Mouse (Mus musculus): ENCODE results near the gene Cyp2b10.
"Not testable (repeated sequence)": the region's sequence is repeated elsewhere in the genome, so short reads cannot be mapped to it uniquely, and the experiment has no call there.

Cyp2b10 gene

DNA sequence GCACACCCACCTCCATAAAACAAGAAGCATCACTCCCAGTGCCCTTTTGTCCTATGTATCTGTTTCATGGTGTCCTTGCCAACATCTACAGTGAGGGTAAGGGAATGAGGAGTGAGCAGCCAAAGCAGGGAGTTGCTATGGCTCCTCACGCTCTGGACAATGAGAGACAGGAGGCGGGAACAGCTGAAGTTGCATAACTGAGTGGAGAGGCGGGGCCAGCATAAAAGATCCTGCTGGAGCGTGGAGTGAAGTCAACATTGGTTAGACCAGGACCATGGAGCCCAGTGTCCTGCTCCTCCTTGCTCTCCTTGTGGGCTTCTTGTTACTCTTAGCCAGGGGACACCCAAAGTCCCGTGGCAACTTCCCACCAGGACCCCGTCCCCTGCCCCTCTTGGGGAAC lies at the start of gene Cyp2b10:
Gene Cyp2b10, plus strand, starts transcription at position 210 of the 400 bp plus-strand sequence.
- DNase-seq (ENCODE audit: low spot score): no peak

DNA sequence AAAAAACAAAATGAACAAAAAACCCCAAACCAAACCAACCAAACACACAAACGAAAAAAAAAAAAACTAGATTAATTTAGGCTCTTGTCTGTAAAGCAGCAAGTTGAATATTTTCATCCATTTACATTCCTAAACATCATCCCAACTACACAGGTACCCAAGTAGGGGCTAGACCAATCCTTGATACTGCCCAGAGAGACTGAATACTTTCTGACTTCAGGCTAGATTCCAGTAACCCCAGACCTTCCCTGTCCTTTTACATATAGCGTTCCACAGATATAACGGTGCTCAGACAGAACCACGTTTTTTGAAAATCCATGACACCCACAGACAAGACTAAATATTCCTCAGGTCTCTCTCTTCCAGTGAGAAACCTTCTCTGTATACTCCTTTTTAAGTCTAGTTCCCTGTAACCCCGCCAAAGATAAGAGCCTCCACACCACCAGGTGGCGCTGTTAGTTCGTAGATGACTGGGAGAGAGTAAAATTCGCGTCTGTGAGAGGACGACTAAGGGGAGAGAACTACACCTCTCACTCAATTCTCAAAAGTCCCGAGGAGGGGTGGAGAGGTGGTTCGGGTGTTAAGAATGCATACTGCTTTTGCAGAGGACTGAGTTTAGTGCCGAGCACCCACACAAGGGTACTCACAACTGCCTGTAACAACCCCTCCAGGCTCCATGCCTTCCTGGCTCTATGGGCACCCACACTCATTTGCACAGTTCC lies 49.5 kb upstream of the Cyp2b10 start:
- DNase-seq (ENCODE audit: low spot score): peak; percentile 86

- DNase-seq (ENCODE audit: low spot score): no peak
These were observed 49.0 kb upstream of the Cyp2b10 start for GRCm38 (mm10) chr7:25848444-25848812.

GRCm38 (mm10) chr7:25855082-25855481 lies 42.3 kb upstream of the Cyp2b10 start:
- peak; percentile 74 for DNase-seq (ENCODE audit: low spot score)

- peak; percentile 49 for DNase-seq (ENCODE audit: low spot score)
These were observed 37.2 kb upstream of the Cyp2b10 start for GRCm38 (mm10) chr7:25859962-25860870.

DNA sequence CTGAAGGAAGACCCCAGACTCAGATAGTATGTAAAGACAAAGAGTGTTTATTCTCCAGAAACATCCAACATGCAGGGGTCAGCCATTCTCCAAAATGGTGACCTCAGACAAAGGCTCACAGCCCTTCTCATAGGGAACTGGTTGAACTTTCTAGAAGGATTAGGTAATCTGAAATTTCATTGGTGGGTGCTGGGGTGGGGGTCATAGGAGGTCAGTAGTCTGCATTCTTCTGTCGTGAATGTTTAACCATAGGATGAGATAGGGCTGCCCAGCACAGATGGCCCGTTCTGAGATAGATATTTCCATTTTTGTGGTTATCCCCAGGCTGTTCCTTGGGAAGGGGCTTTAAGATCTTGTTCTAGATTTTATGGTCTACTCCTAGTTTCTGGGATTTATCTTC lies 35.1 kb upstream of the Cyp2b10 start:
- DNase-seq (ENCODE audit: low spot score): no peak

GRCm38 (mm10) chr7:25863756-25864155 lies 33.7 kb upstream of the Cyp2b10 start:
- no peak for DNase-seq (ENCODE audit: low spot score)

DNA sequence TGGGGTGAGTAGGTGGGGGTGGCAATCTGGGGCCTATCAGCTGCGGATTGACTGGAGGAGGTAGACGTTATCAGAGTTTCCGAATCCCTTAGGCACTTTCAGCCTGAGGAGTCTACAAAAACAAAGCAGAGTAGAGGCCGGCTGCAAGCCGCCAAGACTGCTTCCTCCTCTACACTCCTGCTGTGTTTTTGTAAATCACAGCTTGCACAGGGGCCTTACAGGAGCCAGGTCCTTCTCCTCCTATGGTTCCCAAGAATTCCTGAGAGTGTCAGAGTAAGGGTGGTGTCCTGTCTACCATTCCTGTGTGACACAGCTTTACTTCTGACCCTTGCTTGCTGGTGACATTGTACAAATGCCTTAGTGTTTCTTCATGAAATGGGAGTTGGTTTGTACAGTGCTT lies 32.6 kb upstream of the Cyp2b10 start:
- DNase-seq (ENCODE audit: low spot score): no peak

DNA sequence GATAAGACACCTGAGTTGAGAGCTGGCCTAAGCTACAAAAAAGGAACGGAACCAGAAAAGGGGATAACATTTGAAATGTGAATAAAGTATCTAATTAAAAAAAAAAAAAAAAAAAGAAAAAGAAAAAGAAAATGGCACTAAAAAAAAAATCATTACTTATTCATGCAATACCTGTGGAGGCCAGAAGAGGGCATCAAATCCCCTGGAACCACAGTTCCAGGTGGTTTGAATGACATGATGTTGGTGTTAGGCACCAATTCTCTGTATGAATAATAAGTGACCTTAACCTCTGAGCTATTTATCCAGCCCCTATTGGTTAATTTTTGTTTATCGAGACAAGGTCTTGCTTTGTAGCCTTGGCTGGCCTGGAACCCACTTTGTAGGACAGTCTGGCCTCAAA lies 27.6 kb upstream of the Cyp2b10 start:
- DNase-seq (ENCODE audit: low spot score): no peak

DNA sequence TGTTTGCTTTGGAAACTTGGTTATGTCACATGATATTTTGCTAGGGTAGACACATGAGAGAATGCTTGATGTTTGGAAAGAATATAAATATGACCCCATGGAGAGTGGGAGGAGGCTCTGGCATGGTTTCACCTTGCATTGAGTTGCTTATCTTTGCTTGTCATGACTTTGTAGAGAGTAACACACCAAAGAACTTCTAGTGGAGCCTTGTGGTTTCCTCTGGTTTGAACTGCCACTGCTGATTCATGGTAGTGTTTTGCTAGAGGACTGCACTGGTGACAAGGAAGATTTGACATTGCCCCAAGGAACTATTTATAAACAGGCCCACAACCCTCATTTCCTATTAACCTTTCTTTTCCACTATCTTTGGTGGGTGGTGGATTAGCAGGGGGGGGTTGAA lies 24.8 kb upstream of the Cyp2b10 start:
- no peak for DNase-seq (ENCODE audit: low spot score)

DNA sequence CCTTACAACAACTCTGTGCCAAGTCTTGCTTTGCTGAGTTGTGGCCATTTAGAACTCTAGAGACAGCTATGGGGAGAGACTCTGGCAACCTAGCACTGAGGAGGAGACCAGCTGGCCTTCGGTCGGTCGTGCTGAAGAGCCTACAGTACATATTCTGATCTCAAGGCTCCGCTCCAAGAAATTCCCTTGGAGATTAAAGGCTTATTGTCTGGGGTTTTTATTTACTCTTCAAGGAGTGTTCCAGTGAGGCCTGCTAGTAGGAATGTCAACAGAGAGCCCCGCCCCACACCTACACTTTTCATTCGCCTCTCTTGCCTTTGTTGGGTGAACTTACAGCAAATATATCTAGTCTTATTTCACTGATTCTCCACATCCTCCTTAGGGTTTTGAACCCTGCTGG lies 18.7 kb upstream of the Cyp2b10 start:
- DNase-seq (ENCODE audit: low spot score): no peak

GRCm38 (mm10) chr7:25880721-25881120 lies 16.7 kb upstream of the Cyp2b10 start:
- not testable (repeated sequence) for DNase-seq (ENCODE audit: low spot score)

- DNase-seq (ENCODE audit: low spot score): no peak
These were observed 13.1 kb upstream of the Cyp2b10 start for GRCm38 (mm10) chr7:25884272-25884671.

GRCm38 (mm10) chr7:25887758-25888157 lies 9.7 kb upstream of the Cyp2b10 start:
- no peak for DNase-seq (ENCODE audit: low spot score)

- no peak for DNase-seq (ENCODE audit: low spot score)
These were observed 4.3 kb upstream of the Cyp2b10 start for GRCm38 (mm10) chr7:25893159-25893558.

- DNase-seq (ENCODE audit: low spot score): no peak
These were observed 2.3 kb upstream of the Cyp2b10 start for GRCm38 (mm10) chr7:25895162-25895561.

DNA sequence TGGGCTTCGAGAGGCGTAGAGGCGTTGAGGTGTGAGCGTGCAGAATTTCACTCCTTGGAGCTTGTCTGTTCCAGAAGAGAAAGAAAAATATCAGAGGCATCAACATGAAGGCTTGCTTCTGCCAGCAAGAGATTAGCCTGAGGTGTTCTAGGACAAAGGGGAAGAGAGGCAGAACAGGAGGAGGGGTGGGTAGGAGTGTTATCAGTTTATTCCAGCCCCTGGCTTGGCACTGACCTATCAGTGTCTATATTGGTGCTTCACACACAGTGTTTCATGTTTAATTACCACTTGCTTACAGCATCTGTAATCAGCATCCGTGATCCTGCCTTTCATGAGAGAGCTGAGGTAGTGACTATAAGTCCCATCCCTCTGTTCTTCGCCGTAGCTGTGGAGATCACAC lies 644 bp downstream of the Cyp2b10 start:
- no peak for DNase-seq (ENCODE audit: low spot score)

DNA sequence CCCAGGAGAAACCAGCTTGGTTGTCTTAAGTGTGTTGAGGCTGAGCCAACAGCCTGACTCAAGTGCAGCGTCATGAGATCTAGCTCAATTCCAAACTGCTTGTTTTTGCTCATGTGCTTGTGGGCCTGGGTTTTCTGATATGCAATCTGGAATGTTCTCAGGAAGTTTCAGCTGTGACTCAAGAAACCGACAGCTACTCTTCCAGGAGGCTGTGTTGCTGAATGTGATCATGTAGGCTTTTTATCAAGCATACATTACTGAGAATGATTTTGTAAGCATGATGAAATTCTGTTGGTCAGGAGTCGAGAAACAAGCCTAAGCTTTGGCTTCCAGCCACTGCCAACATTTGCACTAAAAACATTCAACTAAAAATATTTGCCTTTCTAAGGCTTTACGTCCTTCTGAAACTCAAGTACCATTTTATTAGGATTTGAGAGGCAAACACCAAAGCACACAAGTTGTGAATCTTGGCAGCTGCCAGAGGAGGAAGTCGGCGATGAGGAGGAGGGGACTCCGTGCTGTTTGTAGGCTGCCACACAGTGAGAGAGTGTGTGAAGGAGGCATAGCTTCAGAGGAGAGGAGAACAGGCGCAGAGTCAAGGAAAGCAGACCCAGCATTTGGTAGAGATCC lies 4.8 kb downstream of the Cyp2b10 start:
- DNase-seq (ENCODE audit: low spot score): no peak

DNA sequence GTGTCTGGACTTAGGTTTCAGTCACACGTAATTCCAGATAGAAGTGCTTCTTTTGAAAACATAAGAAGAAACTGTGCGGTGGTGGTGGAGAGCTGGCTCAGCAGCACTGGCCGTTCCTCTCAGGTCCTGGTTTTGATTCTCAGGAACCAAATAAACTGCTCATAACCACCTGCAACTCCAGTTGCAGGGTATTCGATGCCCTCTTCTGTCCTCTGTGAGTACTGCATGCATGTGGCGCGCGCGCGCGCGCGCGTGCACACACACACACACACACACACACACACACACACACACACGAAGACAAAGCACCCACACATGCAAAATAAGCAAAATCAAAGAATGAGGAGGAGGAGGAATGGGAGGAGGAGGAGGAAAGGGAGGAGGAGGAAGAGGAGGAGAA lies 5.7 kb downstream of the Cyp2b10 start:
- no peak for DNase-seq (ENCODE audit: low spot score)

DNA sequence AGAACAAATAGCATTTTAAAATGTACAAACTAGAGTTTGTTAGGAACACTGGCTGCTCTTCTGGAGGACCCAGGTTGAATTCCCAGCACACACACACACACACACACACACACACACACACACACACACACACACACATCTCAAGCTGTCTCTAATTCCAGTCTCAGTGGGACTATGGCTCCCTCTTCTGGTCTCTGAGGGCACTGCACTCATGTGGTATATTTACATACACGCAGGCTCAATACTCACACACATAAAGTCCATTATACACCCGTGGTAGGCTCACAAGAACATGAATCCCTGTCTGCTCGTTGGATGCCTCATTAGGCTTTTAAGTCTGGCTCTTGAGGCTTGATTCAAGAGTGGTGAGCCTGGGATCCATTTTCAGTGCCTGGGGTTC lies 6.6 kb downstream of the Cyp2b10 start:
- no peak for DNase-seq (ENCODE audit: low spot score)

DNA sequence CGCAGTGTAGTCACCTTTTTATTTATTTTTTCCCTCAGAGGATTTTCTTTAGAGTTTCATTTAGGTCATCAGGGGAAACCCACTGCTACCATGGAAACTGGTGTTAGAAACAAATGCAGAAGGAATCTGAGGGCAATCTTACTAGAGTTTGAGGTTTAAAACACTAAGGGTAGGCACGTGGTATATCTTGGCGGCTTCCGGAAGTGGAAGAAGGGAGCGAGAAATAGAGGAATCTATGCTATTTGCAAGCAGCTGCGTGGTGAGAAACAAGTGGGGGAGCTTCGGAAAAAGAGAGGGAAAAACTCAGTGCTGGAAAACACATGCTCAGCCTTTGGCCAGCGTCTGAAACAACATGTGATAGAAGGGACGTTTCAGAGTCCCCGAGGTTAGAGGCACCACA lies 7.1 kb downstream of the Cyp2b10 start:
- no peak for DNase-seq (ENCODE audit: low spot score)

- no peak for DNase-seq (ENCODE audit: low spot score)
These were observed 10.0 kb downstream of the Cyp2b10 start for GRCm38 (mm10) chr7:25907380-25907779.

- DNase-seq (ENCODE audit: low spot score): no peak
These were observed 12.6 kb downstream of the Cyp2b10 start for GRCm38 (mm10) chr7:25910046-25910445.
